Mouse (Mus musculus) embryonic facial prominence, embryonic 11.5 days (tissue): ENCODE data around the gene Oaz2. TPM values are rescaled to one million over a fixed set of nuclear protein-coding genes. Genes with fewer than 3 reads are reported as not detected.

Source experiments
- ATAC-seq: fragments of 200-750 bp; cut with Nextera tagmentation; replicated peaks from 2 replicates; pipeline ENCODE4 v1.8.0; 2017; ENCODE audit warnings: low read depth; ENCODE audit not compliant: insufficient number of reproducible peaks, low FRiP score, low TSS enrichment
- DNase-seq: peaks from one replicate; pipeline ENCODE4 v3.0.0-alpha.2; 2015; ENCODE audit warnings: low spot score
- H3K27ac ChIP-seq: fragments of 300-500 bp; sonication (generic); replicated peaks from 2 replicates; pipeline ENCODE4 v1.5.1; 2014; ENCODE audit warnings: mild to moderate bottlenecking, low read depth, low read length, control low read depth
- H3K27me3 ChIP-seq: fragments of 300-500 bp; sonication (generic); 2 replicates; pipeline ENCODE4 v1.6.1; 2014; ENCODE audit warnings: mild to moderate bottlenecking, low read length, moderate library complexity, mixed read lengths; ENCODE audit not compliant: control insufficient read depth, insufficient read depth
- H3K36me3 ChIP-seq: fragments of 300-500 bp; sonication (generic); replicated peaks from 2 replicates; pipeline ENCODE4 v1.6.1; 2014; ENCODE audit warnings: low read depth, mild to moderate bottlenecking, low read length, moderate library complexity, mixed read lengths; ENCODE audit not compliant: control insufficient read depth, insufficient read depth
- H3K4me1 ChIP-seq: fragments of 300-500 bp; sonication (generic); 2 replicates; pipeline ENCODE4 v1.6.1; 2014; ENCODE audit warnings: low read length, mixed read lengths; ENCODE audit not compliant: control insufficient read depth, insufficient read depth
- H3K4me2 ChIP-seq: fragments of 300-500 bp; sonication (generic); 2 replicates; pipeline ENCODE4 v1.6.1; 2014; ENCODE audit warnings: low read depth, mild to moderate bottlenecking, control low read depth, low read length, moderate library complexity
- H3K4me3 ChIP-seq: fragments of 300-500 bp; sonication (generic); 2 replicates; pipeline ENCODE4 v1.5.1; 2014; ENCODE audit warnings: low read depth, low read length, control low read depth
- H3K9ac ChIP-seq: fragments of 300-500 bp; sonication (generic); replicated peaks from 2 replicates; pipeline ENCODE4 v1.6.1; 2014; ENCODE audit warnings: mild to moderate bottlenecking, control low read depth, low read length
- H3K9me3 ChIP-seq: fragments of 300-500 bp; sonication (generic); replicated peaks from 2 replicates; pipeline ENCODE4 v1.6.1; 2016; ENCODE audit warnings: mild to moderate bottlenecking, low read length, inconsistent platforms, mixed read lengths; ENCODE audit not compliant: control insufficient read depth
- WGBS: fragments of 180-500 bp; shearing (Covaris S2); extraction: QIAGEN DNeasy Blood & Tissue Kit; methylation state at CpG from one replicate; pipeline ENCODE4 v1.1.7; 2014; 5-methylcytosine and 5-hydroxymethylcytosine counted together
- polyA plus RNA-seq: library from polyadenylated mRNA; unstranded; fragments of >200 nt; fragmentation: Nextera tagmentation; extraction: Ambion mirVana; gene quantifications from 2 replicates; pipeline ENCODE4 v1.2.1, GENCODE M21; 2014

Gene Oaz2
- 213 and 232 TPM in 2 replicates for polyA plus RNA-seq

GRCm38 (mm10) chr9:65667701-65668100 lies at the start of gene Oaz2:
Gene Oaz2, plus strand, starts transcription at chr9:65668001.
- no peak within 1 kb of the TSS for H3K9ac ChIP-seq
- no peaks in the 10 kb centered on the region for H3K9me3 ChIP-seq
- no peak within 1 kb of the TSS for H3K27ac ChIP-seq
- H3K4me1 ChIP-seq = no peaks in the 10 kb centered on the region
- H3K4me2 ChIP-seq = no peak within 1 kb of the TSS
- no peaks in the 10 kb centered on the region for H3K27me3 ChIP-seq
- ATAC-seq = no peak
- no peak for DNase-seq
- no peak within 1 kb of the TSS for H3K4me3 ChIP-seq
- H3K36me3 ChIP-seq = no peaks in the 10 kb centered on the region
- WGBS = 91% methylated on average over 8 of the region's 8 CpGs

GRCm38 (mm10) chr9:65619311-65619710 lies 48.5 kb upstream of the Oaz2 start:
- Histone ChIP-seq H3K36me3 (no peaks in the 10 kb centered on the region), H3K27ac (no peak overlapping the region), H3K9me3 (no peaks in the 10 kb centered on the region), H3K4me2 (no peak overlapping the region), H3K27me3 (no peaks in the 10 kb centered on the region), H3K9ac (no peak overlapping the region), H3K4me3 (no peak overlapping the region), H3K4me1 (no peaks in the 10 kb centered on the region)
- DNase-seq (no peak), ATAC-seq (no peak)
- WGBS = 53% methylated on average over 3 of the region's 3 CpGs

GRCm38 (mm10) chr9:65621196-65621595 lies 46.6 kb upstream of the Oaz2 start:
- DNase-seq (no peak), ATAC-seq (no peak)
- Histone ChIP-seq H3K9ac (no peak overlapping the region), H3K4me3 (no peak overlapping the region), H3K36me3 (no peaks in the 10 kb centered on the region), H3K9me3 (no peaks in the 10 kb centered on the region), H3K27me3 (no peaks in the 10 kb centered on the region), H3K4me1 (no peaks in the 10 kb centered on the region), H3K4me2 (no peak overlapping the region), H3K27ac (no peak overlapping the region)
- 92% methylated on average over 4 of the region's 4 CpGs for WGBS

- DNase-seq (no peak), ATAC-seq (no peak)
- no peaks in the 10 kb centered on the region for H3K4me1 ChIP-seq
- H3K27ac ChIP-seq = no peak overlapping the region
- H3K4me2 ChIP-seq = no peak overlapping the region
- H3K9me3 ChIP-seq = no peaks in the 10 kb centered on the region
- 70% methylated on average over 2 of the region's 2 CpGs for WGBS
- no peak overlapping the region for H3K9ac ChIP-seq
- no peaks in the 10 kb centered on the region for H3K36me3 ChIP-seq
- H3K4me3 ChIP-seq = no peak overlapping the region
- no peaks in the 10 kb centered on the region for H3K27me3 ChIP-seq
These were observed 46.1 kb upstream of the Oaz2 start for GRCm38 (mm10) chr9:65621666-65622065.

GRCm38 (mm10) chr9:65622826-65623225 lies 45.0 kb upstream of the Oaz2 start:
- no peaks in the 10 kb centered on the region for H3K4me1 ChIP-seq
- 84% methylated on average over 5 of the region's 5 CpGs for WGBS
- no peak overlapping the region for H3K4me3 ChIP-seq
- H3K27me3 ChIP-seq = no peaks in the 10 kb centered on the region
- no peaks in the 10 kb centered on the region for H3K9me3 ChIP-seq
- H3K9ac ChIP-seq = no peak overlapping the region
- no peak overlapping the region for H3K27ac ChIP-seq
- DNase-seq (no peak), ATAC-seq (no peak)
- no peak overlapping the region for H3K4me2 ChIP-seq
- no peaks in the 10 kb centered on the region for H3K36me3 ChIP-seq

DNA sequence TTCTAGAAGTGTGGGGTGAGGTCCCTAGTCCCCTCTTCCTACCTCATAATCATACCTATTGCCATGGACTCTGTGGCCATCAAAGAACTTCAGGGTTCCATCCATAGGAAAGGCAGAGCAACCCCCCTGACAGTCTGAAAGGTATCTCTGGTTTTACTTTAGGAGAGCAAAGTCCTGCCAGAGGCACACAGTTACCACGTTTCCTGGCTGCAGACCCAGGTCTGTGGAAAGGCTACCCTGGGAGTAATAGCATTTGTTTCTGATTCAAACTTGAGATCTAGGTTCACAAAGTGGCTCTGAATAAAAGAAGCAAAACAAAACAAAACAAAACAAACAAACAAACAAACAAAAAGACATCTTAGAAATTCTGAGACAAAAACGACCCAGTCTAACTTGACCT lies 43.5 kb upstream of the Oaz2 start:
- no peaks in the 10 kb centered on the region for H3K4me1 ChIP-seq
- H3K9ac ChIP-seq = no peak overlapping the region
- no peak for ATAC-seq
- H3K4me3 ChIP-seq = no peak overlapping the region
- H3K27me3 ChIP-seq = peaks cover 9% of the 10 kb centered on the region; the same call in 1 of the 2 replicates
- H3K9me3 ChIP-seq = no peaks in the 10 kb centered on the region
- no peak for DNase-seq
- no peaks in the 10 kb centered on the region for H3K36me3 ChIP-seq
- H3K27ac ChIP-seq = no peak overlapping the region
- 72% methylated on average over 2 of the region's 2 CpGs for WGBS
- no peak overlapping the region for H3K4me2 ChIP-seq

GRCm38 (mm10) chr9:65629025-65629766 lies 38.6 kb upstream of the Oaz2 start, which contains the start of gene Rbpms2:
Gene Rbpms2, plus strand, starts transcription at chr9:65629648.
- H3K27me3 ChIP-seq = peaks cover 17% of the 10 kb centered on the region; the same call in 1 of the 2 replicates
- under 1% methylated on average over 35 of the region's 40 CpGs for WGBS
- no peak within 1 kb of the TSS for H3K27ac ChIP-seq
- peak within 1 kb of the TSS; percentile 73 for H3K4me3 ChIP-seq
- H3K9ac ChIP-seq = peak within 1 kb of the TSS; percentile 72
- peak within 1 kb of the TSS; percentile 99 for H3K4me2 ChIP-seq
- H3K4me1 ChIP-seq = peaks cover 2% of the 10 kb centered on the region; the same call in 1 of the 2 replicates
- H3K9me3 ChIP-seq = no peaks in the 10 kb centered on the region
- ATAC-seq = no peak
- peak; percentile 37 for DNase-seq
- no peaks in the 10 kb centered on the region for H3K36me3 ChIP-seq
